Mouse (Mus musculus) layer of hippocampus, postnatal 10 days (tissue): ENCODE measurements around the gene D6Ertd527e. TPM values are rescaled to one million over a fixed set of nuclear protein-coding genes. Genes with fewer than 3 reads are reported as not detected.
A peak's percentile ranks its signal among the peaks of the same experiment; 100 is the strongest.
"Not testable (repeated sequence)": the region's sequence is repeated elsewhere in the genome, so short reads cannot be mapped to it uniquely, and the experiment has no call there.

ENCODE experiments used
- DNase-seq, 2 experiments: peaks; one replicate each; pipeline ENCODE4 v3.0.0; 2021; ENCODE audit warnings: low spot score in 2 of 2
- long read RNA-seq: library from polyadenylated mRNA; stranded (forward); transcript quantifications from one replicate; pipeline ENCODE4 v2.0.0, GENCODE M21; 2023
- total RNA-seq, 2 experiments: library from RNA; stranded (reverse); gene quantifications; 2 replicates each; pipeline ENCODE4 v1.2.3; 2021

The D6Ertd527e gene
- not detected for total RNA-seq
- long read RNA-seq: 0 reads

DNA sequence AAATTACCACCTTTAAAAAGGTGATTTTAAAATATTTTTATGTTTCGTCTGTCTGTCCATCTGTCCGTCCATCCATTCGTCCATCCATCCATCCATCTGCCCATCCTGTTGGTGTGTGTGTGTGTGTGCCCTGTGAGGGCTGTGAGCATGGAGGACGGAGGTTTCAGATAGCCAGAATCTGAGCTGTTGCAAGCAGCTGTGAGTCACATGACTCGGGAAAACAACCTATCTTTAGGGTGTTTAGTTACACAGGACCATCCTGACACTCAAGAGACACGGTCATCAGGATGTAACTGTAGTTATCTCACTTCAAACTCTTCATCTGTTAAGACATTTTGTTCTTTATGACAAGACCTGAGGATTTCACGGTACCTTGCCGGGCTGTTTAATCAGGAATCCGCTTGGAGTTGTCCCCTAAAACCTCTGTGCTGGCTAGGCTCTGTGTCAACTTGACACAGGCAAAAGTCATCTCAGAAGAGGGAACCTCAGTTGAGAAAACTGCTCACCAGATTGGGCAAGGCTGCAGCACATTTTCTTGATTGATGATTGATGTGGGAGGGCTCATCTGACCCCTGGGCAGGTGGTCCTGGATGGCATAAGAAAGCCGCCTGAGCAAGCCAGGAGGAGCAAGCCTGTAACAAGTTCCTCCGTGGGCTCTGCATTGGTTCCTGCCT is at the start of gene D6Ertd527e:
D6Ertd527e (plus strand) TSS at position 624 of the 674 bp plus-strand sequence.
- no peak for DNase-seq

DNA sequence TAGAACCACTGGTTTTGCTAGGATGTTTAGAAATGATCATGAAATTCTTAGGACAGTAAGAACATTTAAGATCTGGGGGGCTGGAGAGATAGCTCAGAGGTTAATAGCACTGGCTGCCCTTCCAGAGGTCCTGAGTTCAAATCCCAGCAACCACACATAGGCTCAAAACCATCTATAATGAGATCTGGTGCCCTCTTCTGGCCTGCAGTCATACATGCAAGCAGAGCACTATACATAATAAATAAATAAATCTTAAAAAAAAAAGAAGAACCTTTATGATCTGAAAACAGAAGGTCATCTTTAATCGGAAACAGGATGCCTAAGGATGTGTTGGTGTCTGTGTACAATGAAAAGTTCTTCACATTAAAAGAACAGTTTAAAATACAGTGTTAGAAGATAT is 44.8 kb upstream of the D6Ertd527e start:
- no peak for DNase-seq

DNA sequence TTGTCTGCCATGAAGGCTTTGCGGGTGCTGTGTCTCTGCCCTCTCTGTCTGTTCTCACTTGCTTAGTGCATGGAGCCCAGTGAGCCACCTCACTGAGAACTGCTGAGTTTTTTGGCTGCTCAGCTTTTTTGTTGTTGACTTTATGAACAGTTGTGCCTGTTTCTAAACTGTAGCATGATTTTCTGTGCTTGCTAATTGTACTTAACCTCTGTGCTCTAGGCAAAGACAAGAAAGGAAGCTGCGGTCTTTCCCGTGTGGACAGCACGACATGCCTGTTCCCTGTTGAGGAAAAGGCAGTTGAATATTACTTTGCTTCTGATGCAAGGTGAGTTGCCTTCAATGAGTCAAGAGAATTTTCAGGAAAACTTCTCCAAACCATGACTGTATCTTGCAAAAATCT is 41.0 kb upstream of the D6Ertd527e start:
- no peak for DNase-seq

DNA sequence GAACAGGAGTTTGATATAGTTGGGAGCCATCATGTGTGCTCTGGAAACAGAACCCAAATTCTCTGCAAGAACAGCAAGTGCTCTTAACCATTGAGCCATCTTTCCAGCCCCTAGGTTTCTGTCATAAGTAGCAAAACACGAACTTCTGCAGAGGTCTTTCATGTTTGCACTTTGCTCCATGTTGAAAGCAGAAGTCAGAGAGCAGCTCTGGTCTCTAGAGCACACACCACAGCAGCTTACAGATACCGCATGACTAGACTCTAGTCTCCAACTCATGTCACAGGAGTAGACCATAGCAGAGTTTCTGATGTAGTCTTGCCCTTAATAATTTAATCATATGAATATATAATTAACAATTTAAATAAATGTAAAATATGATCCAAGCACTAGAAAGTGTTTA is 36.3 kb upstream of the D6Ertd527e start:
- no peak for DNase-seq

DNA sequence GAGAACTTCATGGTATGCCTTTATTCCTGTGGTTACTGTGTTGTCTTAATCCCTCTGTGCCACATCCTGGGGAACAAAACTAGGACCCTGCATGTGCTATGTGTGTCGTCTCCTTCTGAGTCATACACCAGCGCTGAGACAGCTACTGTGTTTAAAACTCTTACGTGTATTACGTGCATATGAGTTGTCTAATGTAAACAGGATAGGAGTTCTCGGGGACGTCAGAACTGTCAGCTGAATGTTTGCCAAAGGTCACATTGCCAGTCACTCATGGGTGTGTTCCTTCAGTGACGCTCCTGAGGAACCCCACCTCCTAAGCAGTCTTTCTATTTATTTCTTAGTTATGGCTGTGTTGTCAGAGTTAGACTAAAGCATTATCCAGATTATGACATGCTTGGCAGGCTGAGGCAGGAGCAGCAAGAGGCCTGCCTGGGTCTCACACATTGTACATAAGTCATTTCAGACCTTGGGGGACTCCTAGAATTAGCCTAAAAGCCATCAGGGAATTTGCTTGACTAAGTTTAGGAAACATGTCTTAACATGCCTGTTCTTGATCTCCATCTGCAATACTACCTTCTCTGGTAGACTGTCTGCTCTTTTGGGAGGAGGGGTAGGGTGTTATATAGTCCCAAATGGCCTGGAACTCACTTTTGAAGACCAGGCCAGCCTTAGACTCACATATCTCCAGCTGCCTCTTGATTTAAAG is 35.2 kb upstream of the D6Ertd527e start:
- DNase-seq: no peak

DNA sequence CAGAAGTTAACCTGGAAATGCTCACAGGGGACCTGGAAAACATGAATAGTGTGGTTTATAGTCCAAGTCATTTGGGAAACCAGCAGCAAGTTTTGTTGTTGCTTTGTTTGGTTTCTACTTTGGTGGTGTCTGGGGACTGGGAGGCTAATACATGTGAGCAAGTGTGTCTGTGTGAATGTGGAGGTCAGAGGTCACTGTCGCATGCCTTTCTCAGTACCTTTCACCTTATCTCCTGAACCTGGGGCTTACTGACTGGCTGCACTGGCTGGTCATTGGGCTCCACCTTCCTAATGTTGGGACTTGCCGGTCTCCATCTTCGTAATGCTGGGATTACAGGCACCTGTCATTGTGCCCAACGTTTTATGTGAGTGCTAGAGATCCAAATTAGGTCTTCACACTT is 33.9 kb upstream of the D6Ertd527e start:
- no peak for DNase-seq

DNA sequence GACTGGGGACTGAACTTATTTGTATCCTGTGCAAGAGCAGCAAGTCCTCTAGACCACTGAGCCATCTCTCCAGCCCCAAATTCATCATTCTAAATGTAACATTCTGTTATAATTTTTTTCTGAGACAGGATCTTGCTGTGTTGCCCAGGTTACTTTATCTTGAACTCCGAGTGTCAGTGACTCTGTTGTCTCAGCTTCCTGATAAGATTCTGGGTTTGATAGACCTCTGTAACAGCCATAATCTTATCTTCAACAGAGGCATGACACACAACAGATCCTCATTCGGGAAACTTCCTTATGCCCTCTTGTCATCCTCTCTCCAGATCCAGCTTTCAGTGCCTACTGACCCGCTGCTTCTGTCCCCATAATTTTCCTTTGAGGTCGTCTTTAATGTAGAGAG is 31.8 kb upstream of the D6Ertd527e start:
- DNase-seq: no peak

DNA sequence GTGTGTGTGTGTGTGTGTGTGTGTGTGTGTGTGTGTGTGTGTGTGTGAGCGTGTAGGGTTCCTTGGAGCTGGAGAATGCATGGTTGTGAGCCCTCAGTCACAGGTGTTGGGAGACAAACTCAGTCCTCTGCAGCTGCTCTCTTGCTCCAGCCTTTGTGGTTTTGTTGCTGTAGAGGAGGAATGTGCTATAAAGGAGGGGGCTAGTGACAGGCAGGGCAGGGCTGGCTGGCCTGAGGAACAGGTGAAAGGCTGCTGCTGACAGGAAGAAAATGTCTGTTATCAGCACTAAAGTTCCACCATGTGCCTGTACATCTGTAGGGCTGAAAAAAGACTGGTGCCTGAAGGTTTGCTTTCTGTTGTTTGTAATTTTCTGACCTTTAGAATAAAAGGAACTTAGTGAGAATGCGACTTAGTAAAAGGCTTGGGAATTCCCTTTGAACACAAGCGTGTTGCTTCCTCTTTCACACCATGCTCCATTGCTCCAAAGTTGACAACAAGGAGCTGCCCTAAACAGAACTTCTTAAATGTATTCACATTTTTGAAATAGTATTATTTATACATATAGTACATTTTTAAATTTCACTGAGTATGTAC is 29.4 kb upstream of the D6Ertd527e start:
- no peak for DNase-seq

DNA sequence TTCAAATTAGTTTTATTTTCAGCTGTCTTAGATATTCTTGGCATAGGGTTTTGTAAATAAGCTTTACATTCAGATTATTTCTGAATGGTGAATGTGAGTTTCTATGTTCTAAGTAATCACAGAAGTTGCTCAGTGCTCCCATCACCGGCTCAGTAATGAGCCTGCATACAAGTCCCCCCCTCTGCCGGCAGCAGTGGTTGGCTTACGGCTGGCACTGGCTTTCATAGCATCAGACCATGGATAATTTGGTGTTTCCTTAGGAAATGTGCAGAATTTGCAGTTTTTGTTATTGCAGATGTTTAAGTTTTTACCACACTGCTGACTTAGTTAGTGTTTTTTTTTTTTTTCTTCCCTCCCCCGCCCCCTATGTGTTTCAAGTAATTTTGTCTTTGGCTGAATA is 25.1 kb upstream of the D6Ertd527e start:
- DNase-seq: no peak

DNA sequence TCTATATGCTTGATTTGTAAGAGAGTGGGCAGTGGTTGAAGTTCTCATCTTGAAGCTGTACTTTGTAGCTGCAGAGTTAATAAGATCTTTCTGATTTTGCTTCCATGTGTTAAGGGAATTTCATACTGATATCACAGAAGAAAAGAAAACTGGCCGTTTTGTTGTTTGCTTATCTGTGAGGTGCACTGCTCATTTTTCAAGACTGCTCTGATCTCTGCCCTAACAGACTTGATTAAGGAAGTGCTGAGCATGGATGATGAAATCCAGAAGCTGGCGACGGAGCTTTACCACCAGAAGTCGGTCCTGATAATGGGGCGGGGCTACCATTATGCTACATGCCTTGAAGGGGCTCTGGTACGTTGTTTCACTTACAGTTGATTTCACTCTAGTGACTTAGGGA is 19.5 kb upstream of the D6Ertd527e start:
- DNase-seq: no peak

DNA sequence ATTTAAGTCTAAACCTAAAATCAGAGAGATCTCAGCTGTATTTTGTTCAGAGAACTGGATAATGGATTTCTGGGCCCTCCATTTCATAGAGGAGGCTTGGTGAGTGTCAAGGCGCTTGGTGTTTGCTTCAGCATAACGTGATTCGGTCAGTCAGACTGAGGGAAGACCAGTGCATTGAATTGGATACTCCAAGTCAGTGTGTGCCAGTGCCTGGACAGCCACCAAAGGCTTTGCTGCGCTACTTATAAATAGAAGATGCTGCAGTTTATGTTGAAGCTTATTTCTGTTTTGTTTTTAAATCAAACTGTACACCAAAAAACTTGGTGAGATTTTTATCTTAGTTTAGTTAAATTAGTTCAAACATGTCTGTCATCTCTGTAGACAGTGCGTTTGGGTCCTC is 16.2 kb upstream of the D6Ertd527e start:
- DNase-seq: no peak

DNA sequence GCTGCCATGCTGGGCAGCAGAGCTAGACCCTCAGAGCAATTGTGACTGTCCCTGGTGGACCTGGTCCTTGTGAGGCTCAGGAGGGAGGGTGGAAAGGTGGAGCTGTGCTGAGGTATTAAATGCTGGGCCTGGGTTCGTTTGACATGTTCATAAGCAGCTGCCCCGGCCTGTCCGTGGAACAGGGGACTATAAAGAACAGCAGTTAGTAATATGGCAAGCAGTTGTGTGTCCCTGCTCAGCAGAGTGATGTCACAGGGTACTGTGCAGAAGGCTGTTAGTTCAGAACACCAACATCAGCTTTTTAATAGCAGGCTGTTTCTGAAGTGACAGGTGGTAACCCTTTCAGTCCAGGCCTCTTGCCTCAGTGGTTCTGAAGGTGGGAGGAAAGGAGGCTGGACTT is 13.7 kb upstream of the D6Ertd527e start:
- no peak for DNase-seq

DNA sequence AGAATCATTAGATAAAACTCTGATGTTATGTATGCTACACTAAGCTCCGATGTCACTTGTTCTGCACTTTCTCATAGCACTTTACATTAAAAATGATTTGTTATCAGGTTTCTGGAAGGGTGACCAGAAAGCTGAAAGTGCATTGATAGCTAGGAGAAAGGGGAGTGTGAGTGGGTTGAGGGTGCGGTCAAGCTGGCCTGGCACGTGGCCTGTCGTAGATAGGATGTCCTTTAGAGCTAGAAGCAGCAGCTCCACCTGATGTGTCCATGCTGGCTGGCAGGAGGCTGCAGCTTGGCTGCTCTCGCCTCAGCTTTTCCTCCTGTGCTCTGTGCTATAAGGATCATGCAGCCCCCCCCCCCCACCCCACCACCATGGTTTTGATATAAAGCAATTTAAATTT is 12.1 kb upstream of the D6Ertd527e start:
- no peak for DNase-seq

DNA sequence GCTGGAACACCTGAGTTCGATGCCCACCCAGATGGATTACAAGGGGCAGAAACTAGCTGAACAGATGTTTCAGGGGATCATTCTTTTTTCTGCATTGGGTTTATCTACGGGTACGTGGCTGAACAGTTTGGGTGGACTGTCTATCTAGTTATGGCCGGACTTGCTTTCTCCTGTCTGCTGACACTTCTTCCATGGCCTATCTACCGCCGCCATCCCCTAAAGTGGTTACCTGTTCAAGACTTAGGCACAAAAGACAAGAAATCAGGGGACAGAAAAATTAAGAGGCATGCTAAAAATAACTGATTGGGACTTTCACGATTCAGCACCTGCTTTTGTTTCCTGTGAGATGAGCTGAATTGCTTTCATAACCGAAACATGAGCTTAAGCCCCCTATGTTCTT is 10.9 kb upstream of the D6Ertd527e start:
- not testable (repeated sequence) for DNase-seq

DNA sequence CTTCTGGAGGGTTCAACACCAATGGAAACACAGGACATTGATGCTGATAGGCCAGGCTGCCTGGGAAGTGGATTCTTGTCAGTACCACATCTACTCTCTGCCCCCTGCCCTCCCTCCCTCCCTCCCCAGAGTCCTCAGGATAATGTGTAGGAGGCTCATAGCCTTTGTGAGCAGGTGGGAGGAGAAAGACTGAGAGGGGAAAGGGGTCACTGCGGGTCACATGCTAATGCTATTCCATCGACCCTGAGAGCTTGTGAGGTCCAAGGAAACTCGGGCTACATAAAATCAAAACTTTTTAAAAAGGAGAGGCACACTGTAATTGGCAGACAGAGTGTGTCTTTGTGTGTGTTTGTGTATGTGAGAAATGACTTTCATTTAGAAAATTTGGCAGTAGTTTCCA is 5.3 kb upstream of the D6Ertd527e start:
- DNase-seq: no peak

DNA sequence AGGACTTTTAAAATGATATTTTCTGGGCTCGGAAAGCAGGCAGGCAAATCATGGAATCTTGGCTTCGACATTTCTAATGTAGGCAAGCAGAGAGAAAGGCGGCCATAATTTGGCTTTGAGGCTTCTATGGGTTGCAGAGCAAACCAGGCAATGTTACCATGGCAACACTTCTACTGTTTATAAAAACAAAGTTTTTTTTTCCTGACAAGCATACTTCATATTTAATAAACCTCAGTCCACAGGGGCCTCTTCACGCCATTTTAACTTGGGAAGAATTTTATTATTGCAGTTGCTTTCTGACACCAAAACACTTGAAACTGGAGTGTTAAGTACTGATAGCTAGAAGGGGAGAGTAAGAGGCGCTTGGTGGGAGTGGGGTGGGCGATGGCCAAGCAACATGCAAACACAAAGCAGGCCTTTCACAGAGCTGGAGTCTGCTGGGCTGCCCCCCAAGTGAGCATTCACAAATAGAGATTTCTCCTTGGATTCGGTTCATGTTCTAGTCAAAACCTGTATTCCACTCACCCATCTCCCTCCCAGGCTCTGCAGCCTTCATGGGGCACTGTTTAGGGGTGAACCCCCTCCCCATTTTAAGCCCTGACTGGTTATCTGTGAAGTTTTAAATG is 4.8 kb upstream of the D6Ertd527e start:
- peak; percentile 40 to 47 for DNase-seq

DNA sequence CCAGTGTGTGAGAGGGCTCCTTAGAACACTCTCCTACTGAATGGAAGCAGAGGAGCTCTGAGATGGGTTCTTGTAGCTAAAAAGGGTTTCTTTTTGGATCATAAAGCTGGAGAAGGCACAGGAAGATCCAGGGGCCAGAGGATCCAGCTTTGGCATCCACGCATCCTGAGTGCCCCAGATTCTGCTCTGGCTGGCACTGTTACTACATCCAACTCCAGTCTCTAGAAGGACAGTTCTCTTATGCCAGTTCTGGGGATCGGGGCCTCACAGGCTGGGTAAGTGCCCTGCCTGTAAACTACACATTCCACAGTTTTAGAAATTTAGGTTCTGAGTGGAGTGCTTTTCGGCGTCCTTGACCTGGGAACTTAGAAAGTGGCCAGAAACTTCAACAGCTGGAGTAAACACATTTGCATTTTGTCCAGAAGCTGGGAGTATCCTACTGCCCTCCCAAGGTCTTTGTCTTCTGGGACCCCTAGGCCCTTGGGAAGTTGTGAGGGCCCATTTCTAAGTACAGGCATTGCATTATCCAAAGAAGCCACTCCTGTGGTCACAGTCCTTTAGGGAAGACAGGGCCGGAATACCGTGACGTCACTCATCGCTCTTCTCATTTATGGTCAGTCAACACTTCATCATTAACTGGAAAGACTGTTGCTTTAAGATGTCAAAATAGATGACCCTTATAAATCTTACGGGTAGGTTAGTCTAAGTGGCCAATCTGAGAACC is 4.1 kb upstream of the D6Ertd527e start:
- peak; percentile 19 to 22 for DNase-seq

DNA sequence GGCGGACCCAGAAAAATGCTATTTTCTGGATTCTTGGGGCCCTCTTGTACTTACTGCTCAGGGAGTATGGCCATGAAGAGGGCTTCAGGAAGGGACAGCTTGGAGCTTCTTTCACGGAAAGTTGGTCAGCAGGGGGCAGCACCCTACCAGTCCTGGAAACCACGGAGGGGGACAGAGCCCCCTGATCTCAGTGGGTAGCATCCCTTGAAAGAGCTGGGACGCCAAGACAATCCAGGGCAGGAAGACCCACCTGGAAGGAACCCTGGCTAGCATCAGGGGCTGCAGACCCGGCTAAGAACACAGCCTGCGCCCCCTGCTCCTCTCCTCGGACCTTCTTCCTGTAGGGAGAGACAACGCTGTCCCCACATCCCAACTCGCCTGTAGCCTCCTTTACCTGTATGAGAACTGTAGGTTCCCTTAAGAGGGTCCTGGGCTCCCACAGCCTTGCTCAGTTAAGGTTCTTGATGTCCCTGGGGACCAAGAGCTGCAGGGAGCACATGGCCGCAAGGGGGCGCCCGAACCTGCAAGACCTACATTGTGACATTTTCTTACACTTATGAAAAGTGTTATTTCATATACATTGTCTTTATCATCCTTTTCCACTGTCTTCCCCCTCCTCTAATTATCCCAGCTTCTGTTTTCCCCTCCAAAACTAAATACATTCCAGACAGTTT is 3.1 kb upstream of the D6Ertd527e start:
- DNase-seq: peak; percentile 90 to 93

DNA sequence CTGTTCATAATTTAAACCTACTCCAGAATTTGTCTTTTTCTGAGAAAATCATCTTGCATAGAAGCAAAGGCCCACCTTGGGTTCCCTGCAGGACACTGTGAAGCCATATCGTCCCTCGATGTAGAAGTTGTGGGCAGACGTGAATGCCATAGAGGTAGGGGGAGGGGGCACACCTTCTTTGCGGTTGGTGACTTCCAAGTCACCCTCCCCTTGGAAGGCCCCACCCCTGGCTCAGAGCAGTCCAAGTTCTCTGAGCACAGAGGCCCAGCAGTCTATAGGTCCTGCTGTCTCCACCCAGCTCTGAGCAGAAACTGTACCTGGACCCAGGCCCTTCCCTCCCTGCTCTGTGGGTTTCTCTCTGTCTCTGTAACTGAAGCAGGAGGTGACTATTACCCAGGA is 2.6 kb upstream of the D6Ertd527e start:
- DNase-seq: peak; percentile 14 to 29

DNA sequence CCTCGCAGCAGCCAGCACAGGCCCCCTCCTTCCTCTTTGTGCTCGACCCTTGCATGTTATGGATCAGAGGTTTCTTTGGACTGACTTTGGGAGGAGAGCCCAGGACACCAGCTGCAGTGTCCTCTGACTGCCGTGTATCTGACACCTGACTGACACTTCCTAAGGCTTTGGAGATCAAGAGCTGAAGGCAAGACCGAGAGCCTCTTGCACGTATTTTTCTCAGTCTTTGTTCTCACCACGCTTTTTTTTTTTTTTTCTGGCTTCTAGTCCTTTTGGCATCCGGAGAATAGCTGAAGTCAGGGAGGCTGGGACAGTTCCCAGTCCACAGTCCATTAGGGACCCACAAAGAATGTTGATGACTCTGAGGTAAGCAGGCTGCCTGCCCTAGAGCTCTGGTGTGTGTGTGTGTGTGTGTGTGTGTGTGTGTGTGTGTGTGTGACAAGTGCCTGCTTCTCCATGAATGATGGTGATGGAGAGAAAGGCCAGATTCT is 2.1 kb upstream of the D6Ertd527e start:
- DNase-seq: peak; percentile 19 to 23

DNA sequence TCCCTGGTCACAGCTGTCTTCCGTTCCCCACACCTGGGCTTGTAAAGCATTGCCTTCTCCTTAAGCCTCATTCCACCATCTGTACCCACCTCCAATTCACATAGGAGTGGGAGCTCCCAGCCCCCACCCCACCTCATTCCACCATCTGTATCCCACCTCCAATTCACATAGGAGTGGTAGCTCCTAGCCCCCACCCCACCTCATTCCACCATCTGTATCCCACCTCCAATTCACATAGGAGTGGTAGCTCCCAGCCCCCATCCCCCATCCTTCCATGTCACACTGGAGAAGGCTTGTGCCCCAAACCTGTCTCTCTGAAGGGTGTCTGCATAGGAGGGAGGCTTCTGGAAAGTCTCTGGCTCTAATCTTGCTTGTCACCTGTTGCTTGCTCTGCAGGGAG is 1.2 kb upstream of the D6Ertd527e start:
- no peak for DNase-seq
